Mouse (Mus musculus) thymus, postnatal 25 days (tissue): Measurements from ENCODE around the gene Scnm1.

Experiments used
- DNase-seq: peaks from one replicate; pipeline ENCODE4 v3.0.0; 2022

The Scnm1 gene

GRCm38 (mm10) chr3:95105586-95106337, 28.0 kb downstream of the Scnm1 start:
- no peak for DNase-seq

DNA sequence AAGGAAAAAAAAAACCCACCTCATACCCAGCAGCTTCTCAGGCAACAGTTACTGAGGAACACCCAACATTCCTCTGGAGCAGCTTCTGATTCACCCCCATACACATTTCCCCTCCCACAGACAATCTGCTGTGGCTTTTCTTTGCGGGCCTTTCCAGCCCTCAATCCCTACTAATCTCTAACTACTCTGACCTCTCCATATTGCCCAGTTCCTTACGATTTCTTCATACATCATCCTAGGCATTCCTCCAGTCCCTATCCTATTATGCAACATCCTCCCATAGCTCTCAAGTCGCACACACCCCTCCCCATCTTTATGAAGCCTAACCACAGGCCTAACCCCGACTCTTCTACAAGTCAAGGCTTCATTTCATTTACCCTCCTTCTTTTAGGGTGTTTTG, 28.7 kb downstream of the Scnm1 start:
- no peak for DNase-seq

- DNase-seq = no peak
Measured at GRCm38 (mm10) chr3:95100854-95101253, 33.0 kb downstream of the Scnm1 start.

GRCm38 (mm10) chr3:95088071-95088470, 45.7 kb downstream of the Scnm1 start:
- no peak for DNase-seq
